Comparison of ENCODE assay signal across 10 mouse cellular contexts in genomic region chr3:35324186-35324585, GRCm38 (mm10).
DNase-seq lines count a peak whose midpoint lies in the region; ATAC-seq lines count a peak whose summit lies in the region.
"Had no signal": no experiment of that assay in that cellular context is flagged by ENCODE, and none has a peak within 500 bp of the region (broad histone marks: within the 10 kb centered on the region; RNA-seq: fewer than 3 reads in every experiment).

No protein-coding gene starts in this region.

- no peak overlapping the region for H3K27ac ChIP-seq in embryonic facial prominence, embryonic 14.5 days (replicated peaks; ENCODE audit: low read depth, low read length)
- H3K27ac ChIP-seq in hindbrain, embryonic 14.5 days, result peak overlapping the region; percentile 26; the same call in 1 of the 2 replicates
- H3K27ac ChIP-seq in neural tube, embryonic 13.5 days (replicated peaks), result 0 out of 2 replicates have a peak overlapping the region, but pooled peaks have one; percentile 34
- H3K27ac ChIP-seq: heart, embryonic 10.5 days; liver, embryonic 13.5 days; stomach, embryonic 15.5 days had no signal

- no peak overlapping the region for H3K4me3 ChIP-seq in embryonic facial prominence, embryonic 14.5 days (ENCODE audit: low read depth, low read length)
- no peak overlapping the region for H3K4me3 ChIP-seq in hindbrain, embryonic 14.5 days (replicated peaks; ENCODE audit: low read length)
- H3K4me3 ChIP-seq in neural tube, embryonic 13.5 days, result no peak overlapping the region
- H3K4me3 ChIP-seq: heart, embryonic 10.5 days; liver, embryonic 13.5 days; stomach, embryonic 15.5 days had no signal

- no peaks in the 10 kb centered on the region for H3K36me3 ChIP-seq in embryonic facial prominence, embryonic 14.5 days (ENCODE audit: control insufficient read depth, insufficient read depth, low read length)
- no peaks in the 10 kb centered on the region for H3K36me3 ChIP-seq in hindbrain, embryonic 14.5 days (replicated peaks; ENCODE audit: control insufficient read depth, insufficient read depth)
- H3K36me3 ChIP-seq in neural tube, embryonic 13.5 days, result no peaks in the 10 kb centered on the region
- H3K36me3 ChIP-seq: heart, embryonic 10.5 days; liver, embryonic 13.5 days; stomach, embryonic 15.5 days had no signal

- H3K27me3 ChIP-seq in embryonic facial prominence, embryonic 14.5 days (replicated peaks; ENCODE audit: control insufficient read depth, insufficient read depth, low read length), result no peaks in the 10 kb centered on the region
- no peaks in the 10 kb centered on the region for H3K27me3 ChIP-seq in hindbrain, embryonic 14.5 days (ENCODE audit: control insufficient read depth, insufficient read depth, low read length)
- H3K27me3 ChIP-seq in neural tube, embryonic 13.5 days, result 0 out of 2 replicates have a peak, but pooled peaks cover 3% of the 10 kb centered on the region
- H3K27me3 ChIP-seq: liver, embryonic 13.5 days; stomach, embryonic 15.5 days had no signal

- DNase-seq in layer of hippocampus, adult 11-12 months (ENCODE audit: low spot score), result peak; percentile 19
- no peak for DNase-seq in layer of hippocampus, postnatal 25 days (ENCODE audit: extremely low spot score in 1 of 2, low spot score in 1 of 2)
- no peak for DNase-seq in embryonic facial prominence, embryonic 14.5 days (ENCODE audit: low spot score)
- peak; percentile 44 for DNase-seq in hindbrain, embryonic 14.5 days (ENCODE audit: low spot score)
- DNase-seq in ovary, adult 18-20 months (ENCODE audit: low spot score), result no peak
- DNase-seq: liver, embryonic 13.5 days had no signal

- no peak overlapping the region for H3K9ac ChIP-seq in embryonic facial prominence, embryonic 14.5 days (ENCODE audit: low read depth, low read length)
- H3K9ac ChIP-seq in hindbrain, embryonic 14.5 days, result no peak overlapping the region
- H3K9ac ChIP-seq in neural tube, embryonic 13.5 days, result no peak overlapping the region
- H3K9ac ChIP-seq: liver, embryonic 13.5 days; stomach, embryonic 15.5 days had no signal

- no peaks in the 10 kb centered on the region for H3K9me3 ChIP-seq in embryonic facial prominence, embryonic 14.5 days (ENCODE audit: control insufficient read depth, low read length)
- H3K9me3 ChIP-seq in hindbrain, embryonic 14.5 days (ENCODE audit: control insufficient read depth, low read length), result no peaks in the 10 kb centered on the region
- H3K9me3 ChIP-seq in neural tube, embryonic 13.5 days, result no peaks in the 10 kb centered on the region
- H3K9me3 ChIP-seq: heart, embryonic 10.5 days; liver, embryonic 13.5 days; stomach, embryonic 15.5 days had no signal

- H3K4me2 ChIP-seq in embryonic facial prominence, embryonic 14.5 days (ENCODE audit: low read depth, low read length), result no peak overlapping the region
- 0 out of 2 replicates have a peak overlapping the region, but pooled peaks have one; percentile 11 for H3K4me2 ChIP-seq in hindbrain, embryonic 14.5 days (replicated peaks)
- 0 out of 2 replicates have a peak overlapping the region, but pooled peaks have one; percentile 20 for H3K4me2 ChIP-seq in neural tube, embryonic 13.5 days
- H3K4me2 ChIP-seq: liver, embryonic 13.5 days; stomach, embryonic 15.5 days had no signal

- peak; percentile 44; the same call in 1 of the 2 replicates for ATAC-seq in embryonic facial prominence, embryonic 14.5 days (ENCODE audit: low read depth)
- no peak for ATAC-seq in hindbrain, embryonic 14.5 days (ENCODE audit: low FRiP score)
- peak; percentile 55; the same call in 1 of the 2 replicates for ATAC-seq in neural tube, embryonic 13.5 days (ENCODE audit: low read depth)
- ATAC-seq in megakaryocyte-erythroid progenitor cell, adult 5-6 weeks (replicated peaks; ENCODE audit: low FRiP score, low TSS enrichment, poor library complexity, severe bottlenecking), result no peak

- peaks cover 6% of the 10 kb centered on the region; the same call in 1 of the 2 replicates for H3K4me1 ChIP-seq in embryonic facial prominence, embryonic 14.5 days (ENCODE audit: control insufficient read depth, insufficient read depth, low read length)
- peaks cover 6% of the 10 kb centered on the region for H3K4me1 ChIP-seq in hindbrain, embryonic 14.5 days (replicated peaks; ENCODE audit: control insufficient read depth, insufficient read depth, low read length)
- H3K4me1 ChIP-seq in neural tube, embryonic 13.5 days (replicated peaks), result peaks cover 31% of the 10 kb centered on the region
- H3K4me1 ChIP-seq: liver, embryonic 13.5 days had no signal

- WGBS in embryonic facial prominence, embryonic 14.5 days, result 41% methylated on average over 11 of the region's 11 CpGs
- 32% methylated on average over 11 of the region's 11 CpGs for WGBS in hindbrain, embryonic 14.5 days
- WGBS in neural tube, embryonic 13.5 days, result 11% methylated on average over 11 of the region's 11 CpGs

Comparison
In these comparisons a context has a peak if more than half of its experiments do, and no peak if none do; other contexts are left out.
1. DNase-seq: peak in layer of hippocampus, adult 11-12 months (single experiment) and hindbrain, embryonic 14.5 days (single experiment); none in layer of hippocampus, postnatal 25 days (0 of 2), embryonic facial prominence, embryonic 14.5 days (single experiment) and ovary, adult 18-20 months (single experiment).
2. ATAC-seq: peak in embryonic facial prominence, embryonic 14.5 days (single experiment) and neural tube, embryonic 13.5 days (single experiment); none in hindbrain, embryonic 14.5 days (single experiment) and megakaryocyte-erythroid progenitor cell, adult 5-6 weeks (single experiment).